Mouse (Mus musculus): Measurements from ENCODE around the gene Ttn. TPM values are rescaled to one million over a fixed set of nuclear protein-coding genes. Genes with fewer than 3 reads are reported as not detected.
"Not testable (repeated sequence)": the region's sequence is repeated elsewhere in the genome, so short reads cannot be mapped to it uniquely, and the experiment has no call there.

Ttn gene
- 0.10 and 0.13 TPM in 2 replicates for total RNA-seq (2017)

DNA sequence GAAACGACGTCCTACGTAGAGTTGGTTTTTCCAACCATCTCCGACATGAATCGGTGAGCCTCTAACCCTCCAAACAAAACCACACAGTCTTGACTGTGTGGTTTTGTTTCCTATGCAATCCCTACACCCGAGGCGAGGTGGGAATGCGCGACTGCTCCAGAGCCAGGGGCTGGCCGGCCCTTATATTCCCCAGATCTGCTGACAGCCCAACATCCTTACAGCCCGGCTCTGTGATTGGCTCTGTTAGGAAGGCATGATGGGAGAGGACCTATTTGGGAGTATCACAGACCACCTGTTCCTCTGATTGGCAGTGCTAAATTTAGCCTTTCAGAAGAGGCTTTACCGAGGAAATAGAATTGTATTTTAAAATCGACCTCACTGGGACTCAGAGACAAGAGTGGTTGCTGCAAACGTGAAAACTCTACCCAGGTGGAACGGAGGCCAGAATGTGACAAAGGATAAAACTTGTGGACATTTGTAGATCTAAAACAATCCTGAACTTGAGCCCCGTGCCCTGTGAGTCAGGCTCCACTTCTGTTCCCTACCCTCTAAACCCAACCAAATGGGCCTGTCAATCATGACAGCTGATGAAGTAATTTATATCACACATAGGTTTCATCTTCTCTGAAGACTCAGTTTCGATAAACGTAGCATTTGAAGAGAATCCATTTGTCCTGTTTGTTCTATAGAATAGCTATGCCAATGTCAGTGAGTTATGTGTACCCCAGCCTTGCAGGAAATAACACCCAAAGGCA, at the start of gene Ttn:
Gene Ttn, minus strand, starts transcription at position 157 of the 755 bp plus-strand sequence.
- ATAC-seq (replicated peaks in 1 of 2; ENCODE audit: insufficient read depth in 1 of 2, low FRiP score in 2 of 2, low TSS enrichment in 1 of 2, low read depth in 1 of 2, poor library complexity in 2 of 2, severe bottlenecking in 2 of 2) = no peak

DNA sequence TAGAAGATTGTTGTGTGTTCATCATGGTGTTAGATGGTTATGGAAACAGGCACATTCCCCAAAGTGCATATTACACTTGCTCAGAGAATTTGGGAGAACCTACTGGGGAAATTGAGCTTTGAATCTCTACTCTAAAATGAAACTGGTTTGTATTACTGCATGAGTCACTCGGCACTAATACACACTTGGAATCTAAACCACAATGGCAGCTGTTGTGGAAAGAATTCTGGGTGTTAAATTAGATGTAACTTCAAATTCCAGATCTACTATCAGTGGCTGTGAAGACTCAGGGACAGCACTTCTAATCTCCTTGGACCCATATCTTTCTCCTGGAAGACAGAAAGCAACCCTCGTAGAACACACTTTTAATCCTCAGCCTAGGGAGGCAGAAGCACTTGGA, 38.3 kb upstream of the Ttn start:
- no peak for ATAC-seq (replicated peaks in 1 of 2; ENCODE audit: insufficient read depth in 1 of 2, low FRiP score in 2 of 2, low TSS enrichment in 1 of 2, low read depth in 1 of 2, poor library complexity in 2 of 2, severe bottlenecking in 2 of 2)

DNA sequence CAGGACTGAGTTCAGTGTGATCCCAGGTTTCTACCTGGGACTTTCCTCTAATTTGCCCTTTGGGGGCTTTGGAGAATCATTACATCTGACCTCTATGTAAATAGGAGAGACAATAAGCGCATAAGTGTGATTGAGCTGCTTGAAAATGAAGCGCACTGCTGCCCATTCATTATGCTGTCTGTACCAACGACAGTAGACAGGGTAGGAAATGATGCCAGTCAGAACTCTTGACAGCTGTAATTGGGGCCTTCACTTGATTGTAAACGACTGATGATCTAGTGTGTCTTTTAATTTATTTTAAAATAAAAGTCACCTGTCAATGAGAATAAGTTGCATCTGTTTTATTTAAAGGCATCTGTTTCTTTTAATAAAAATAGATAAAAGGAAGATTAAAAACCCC, 35.4 kb upstream of the Ttn start:
- no peak for ATAC-seq (replicated peaks in 1 of 2; ENCODE audit: insufficient read depth in 1 of 2, low FRiP score in 2 of 2, low TSS enrichment in 1 of 2, low read depth in 1 of 2, poor library complexity in 2 of 2, severe bottlenecking in 2 of 2)

DNA sequence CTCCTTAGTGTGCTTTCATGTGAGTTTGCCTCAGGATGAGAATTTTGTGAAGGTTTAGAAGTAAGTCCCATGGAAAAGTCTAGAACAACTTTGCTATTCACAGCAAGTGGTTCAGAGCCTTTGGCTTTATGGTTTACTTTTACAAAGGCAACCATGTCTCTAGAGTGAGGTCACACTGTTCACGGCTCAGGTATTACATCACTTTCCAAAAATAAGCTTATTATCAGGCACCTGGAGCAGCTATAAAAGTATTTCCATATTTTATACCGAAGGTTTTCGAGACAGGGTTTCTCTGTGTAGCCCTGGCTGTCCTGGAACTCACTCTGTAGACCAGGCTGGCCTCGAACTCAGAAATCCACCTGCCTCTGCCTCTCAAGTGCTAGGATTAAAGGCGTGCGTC, 31.1 kb upstream of the Ttn start:
- ATAC-seq (replicated peaks in 1 of 2; ENCODE audit: insufficient read depth in 1 of 2, low FRiP score in 2 of 2, low TSS enrichment in 1 of 2, low read depth in 1 of 2, poor library complexity in 2 of 2, severe bottlenecking in 2 of 2) = not testable (repeated sequence)

DNA sequence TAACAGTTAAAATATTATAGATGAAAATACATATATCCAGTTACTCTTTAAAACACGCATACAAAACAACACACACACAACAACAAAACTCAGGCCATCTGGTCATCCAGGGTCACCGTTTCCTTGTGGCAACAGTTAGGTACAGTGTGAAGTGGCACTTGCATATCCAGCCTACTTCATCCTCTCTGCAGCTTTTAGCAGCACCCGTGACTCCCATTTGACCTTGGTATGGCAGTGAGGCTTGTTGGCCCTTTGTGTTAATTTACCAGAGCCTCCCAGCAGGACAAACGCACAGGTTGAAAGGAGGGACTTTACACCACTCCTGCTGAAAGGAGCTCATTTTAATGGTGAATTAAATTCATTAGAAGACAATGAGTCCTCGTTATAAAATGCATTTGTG, 29.6 kb upstream of the Ttn start:
- no peak for ATAC-seq (replicated peaks in 1 of 2; ENCODE audit: insufficient read depth in 1 of 2, low FRiP score in 2 of 2, low TSS enrichment in 1 of 2, low read depth in 1 of 2, poor library complexity in 2 of 2, severe bottlenecking in 2 of 2)

DNA sequence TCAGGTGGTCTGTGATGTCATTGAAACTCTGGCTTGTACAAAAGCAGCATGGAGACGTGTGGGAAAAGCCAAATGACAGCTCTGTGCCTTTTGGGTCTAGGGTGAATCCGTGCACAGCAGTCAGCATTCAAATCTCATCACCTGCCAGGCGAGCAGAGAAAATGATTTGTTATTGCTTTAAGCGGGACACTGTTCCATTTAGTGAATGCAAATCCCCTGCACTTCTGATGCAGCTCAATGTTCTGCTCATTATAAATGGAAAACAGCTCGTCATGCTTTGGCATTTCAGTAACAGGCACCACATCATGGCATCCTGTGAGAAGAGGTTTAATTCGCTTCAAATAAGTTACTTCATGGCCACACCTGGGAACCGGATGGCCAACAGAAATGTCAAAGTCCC, 24.7 kb upstream of the Ttn start:
- no peak for ATAC-seq (replicated peaks in 1 of 2; ENCODE audit: insufficient read depth in 1 of 2, low FRiP score in 2 of 2, low TSS enrichment in 1 of 2, low read depth in 1 of 2, poor library complexity in 2 of 2, severe bottlenecking in 2 of 2)

DNA sequence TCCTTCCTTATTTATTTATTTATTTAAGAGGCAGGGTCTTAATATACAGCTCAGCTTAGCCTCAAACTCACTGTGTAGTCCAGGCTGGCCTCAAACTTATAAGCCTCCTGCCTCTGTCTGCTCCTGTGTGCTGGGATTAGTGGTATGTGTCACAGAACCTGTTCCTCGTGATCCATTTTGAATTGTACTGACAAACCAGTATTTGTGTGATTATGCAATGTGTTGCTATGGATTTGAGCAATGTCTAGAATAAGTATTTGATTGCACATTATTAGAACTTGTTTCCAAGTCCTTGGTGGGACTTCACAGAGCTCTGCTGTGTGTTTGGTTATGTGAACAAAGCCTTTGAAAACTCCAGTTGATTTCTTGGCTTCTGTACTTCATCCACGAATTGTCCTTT, 20.8 kb upstream of the Ttn start:
- no peak for ATAC-seq (replicated peaks in 1 of 2; ENCODE audit: insufficient read depth in 1 of 2, low FRiP score in 2 of 2, low TSS enrichment in 1 of 2, low read depth in 1 of 2, poor library complexity in 2 of 2, severe bottlenecking in 2 of 2)

DNA sequence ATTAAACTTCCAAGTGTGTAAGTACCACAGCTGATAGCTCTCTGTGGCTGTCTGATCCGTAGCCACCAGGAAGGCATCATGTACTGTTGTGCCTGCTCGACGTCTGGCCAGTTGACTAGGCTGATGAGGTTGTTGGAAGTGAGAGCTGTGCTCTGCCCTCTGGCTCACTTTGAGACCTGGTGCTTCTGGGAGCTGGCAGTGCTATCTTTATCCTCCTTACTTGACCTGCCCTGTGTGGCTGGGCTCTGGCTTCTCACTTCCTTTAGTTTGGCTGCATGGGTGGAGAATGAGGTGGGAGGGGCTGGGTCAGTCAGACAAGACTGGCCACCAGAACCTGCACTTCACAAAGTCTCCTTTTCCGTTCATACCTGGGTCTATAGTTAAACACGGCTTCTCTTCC, 16.0 kb upstream of the Ttn start:
- ATAC-seq (replicated peaks in 1 of 2; ENCODE audit: insufficient read depth in 1 of 2, low FRiP score in 2 of 2, low TSS enrichment in 1 of 2, low read depth in 1 of 2, poor library complexity in 2 of 2, severe bottlenecking in 2 of 2) = no peak; a peak in 1 of 4 replicates

DNA sequence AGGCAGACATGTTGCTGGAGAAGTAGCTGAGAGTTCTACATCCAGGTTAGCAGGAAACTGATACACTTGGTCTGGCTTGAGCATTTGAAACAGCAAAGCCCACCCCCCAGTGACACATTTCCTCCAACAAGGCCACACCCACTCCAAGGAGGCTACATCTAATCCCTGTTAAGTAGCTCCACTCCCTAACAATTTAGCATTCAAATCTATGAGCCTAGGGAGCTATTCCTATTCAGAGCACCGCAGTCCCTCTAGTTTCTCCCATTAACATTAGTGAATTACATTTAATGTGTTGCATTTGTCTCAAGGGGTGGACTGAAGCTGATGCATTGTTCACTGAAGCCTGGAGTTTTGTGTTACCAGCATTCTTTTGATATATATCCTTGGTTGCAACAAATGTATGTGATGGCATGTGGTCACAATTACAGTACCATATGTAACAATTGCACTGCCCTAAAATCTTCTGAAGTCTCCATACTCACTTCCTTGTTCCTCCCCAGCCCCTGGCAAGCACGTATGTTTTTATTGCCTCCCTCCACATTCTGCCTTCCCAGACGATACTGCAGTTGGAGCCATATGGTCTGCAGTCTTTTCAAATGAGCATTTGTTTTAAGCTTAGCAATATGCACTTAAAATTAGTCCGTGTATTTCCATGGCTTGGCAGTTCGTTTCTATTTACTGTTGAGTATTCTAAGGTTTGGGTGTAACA, 10.3 kb upstream of the Ttn start:
- no peak for ATAC-seq (replicated peaks in 1 of 2; ENCODE audit: insufficient read depth in 1 of 2, low FRiP score in 2 of 2, low TSS enrichment in 1 of 2, low read depth in 1 of 2, poor library complexity in 2 of 2, severe bottlenecking in 2 of 2)

DNA sequence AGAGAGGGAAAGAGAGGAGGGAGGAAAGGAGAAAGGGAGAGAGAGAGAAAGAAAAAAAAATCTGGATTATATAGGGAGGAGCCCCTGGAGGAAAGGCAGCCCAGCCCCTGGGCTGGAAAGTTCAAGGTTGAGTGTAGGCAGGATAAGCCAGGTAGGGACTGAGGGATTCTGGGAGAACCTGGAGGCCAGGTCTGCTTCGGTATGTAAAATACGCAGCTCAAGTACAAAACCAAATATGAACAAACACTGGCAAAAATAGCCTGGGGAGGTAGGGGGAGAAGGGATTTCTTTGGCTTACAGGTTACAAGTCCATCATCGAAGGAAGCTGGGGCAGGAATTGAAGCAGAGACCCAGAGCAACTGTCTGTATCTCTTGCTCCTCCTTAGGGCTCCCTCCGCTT, 5.0 kb upstream of the Ttn start:
- no peak for ATAC-seq (replicated peaks in 1 of 2; ENCODE audit: insufficient read depth in 1 of 2, low FRiP score in 2 of 2, low TSS enrichment in 1 of 2, low read depth in 1 of 2, poor library complexity in 2 of 2, severe bottlenecking in 2 of 2)

DNA sequence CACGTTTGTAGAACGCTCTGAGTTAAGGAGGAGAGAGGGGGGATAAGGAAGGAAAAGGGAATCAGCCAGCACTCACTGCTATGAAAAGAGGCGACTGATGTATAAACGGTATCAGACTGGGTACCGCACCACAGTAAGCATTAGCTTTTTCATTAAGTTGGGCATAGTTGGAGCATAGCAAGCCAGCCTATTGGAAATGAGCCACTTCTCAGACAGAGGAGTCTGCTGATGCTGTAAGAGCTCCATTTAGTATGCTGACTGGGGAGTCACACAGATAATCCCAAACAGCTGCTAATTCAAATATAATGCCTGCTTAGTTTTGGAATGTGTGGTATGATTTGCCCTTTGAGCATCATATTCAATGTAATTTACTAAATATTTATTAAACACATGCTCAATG, 2.0 kb upstream of the Ttn start:
- ATAC-seq (replicated peaks in 1 of 2; ENCODE audit: insufficient read depth in 1 of 2, low FRiP score in 2 of 2, low TSS enrichment in 1 of 2, low read depth in 1 of 2, poor library complexity in 2 of 2, severe bottlenecking in 2 of 2) = no peak

DNA sequence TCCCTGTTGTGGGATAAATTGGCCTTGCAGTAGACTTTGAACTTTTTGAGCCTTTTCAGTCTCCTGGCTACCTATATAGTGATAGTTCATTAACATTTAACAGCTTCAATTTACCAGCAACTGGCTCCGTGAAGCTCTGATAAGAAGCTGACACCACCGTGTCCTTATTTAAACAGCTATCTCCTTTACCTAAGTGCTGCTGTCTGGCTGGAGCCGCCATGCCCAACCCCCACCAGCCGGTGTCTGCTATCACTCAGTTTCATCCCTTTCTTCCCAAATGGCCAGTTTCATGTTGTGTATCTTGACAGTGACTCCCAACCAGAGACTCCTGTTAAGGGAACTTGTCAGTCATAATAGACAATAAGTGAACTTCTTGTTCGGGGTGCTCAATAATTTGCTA, 1.3 kb upstream of the Ttn start:
- no peak for ATAC-seq (replicated peaks in 1 of 2; ENCODE audit: insufficient read depth in 1 of 2, low FRiP score in 2 of 2, low TSS enrichment in 1 of 2, low read depth in 1 of 2, poor library complexity in 2 of 2, severe bottlenecking in 2 of 2)

DNA sequence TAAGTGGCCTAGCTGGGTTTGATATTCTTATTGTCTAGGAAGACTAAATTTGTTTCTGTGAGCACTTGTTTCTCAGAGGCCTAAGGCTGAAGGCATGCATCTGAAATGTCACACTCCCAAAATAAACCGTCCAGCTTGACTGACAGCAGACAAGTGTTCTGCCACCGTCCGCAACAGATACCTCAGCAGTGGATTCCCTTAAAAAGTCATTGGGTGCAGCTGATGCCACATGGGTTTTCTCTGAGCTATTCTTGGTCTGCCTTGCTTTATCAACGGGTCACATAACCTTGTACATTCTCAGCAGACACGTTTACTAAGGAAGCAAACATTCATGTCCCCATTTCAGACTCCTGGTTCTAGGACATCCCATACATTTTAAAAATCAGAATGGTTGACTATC, 630 bp downstream of the Ttn start:
- no peak for ATAC-seq (replicated peaks in 1 of 2; ENCODE audit: insufficient read depth in 1 of 2, low FRiP score in 2 of 2, low TSS enrichment in 1 of 2, low read depth in 1 of 2, poor library complexity in 2 of 2, severe bottlenecking in 2 of 2)

DNA sequence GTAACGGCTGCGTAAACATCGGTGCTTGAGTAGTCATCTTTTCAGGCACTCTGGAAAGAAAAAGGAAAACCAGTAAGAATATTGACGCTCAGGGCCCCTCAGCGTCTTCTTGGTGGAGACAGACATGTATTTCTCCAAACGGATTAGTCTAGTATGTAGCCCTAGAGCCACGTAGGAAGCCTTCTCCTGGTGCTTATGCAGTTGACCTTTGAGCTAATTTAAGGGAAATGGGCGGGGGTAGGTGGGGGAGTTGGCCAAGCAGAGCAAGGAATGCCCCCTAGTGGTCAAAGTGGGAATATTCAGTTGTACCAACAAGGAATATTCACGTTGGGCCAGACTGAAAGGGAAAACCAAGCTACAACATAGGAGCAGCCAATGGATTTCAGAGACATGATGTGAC, 2.2 kb downstream of the Ttn start:
- peak; percentile 91 to 94 for ATAC-seq (replicated peaks in 1 of 2; ENCODE audit: insufficient read depth in 1 of 2, low FRiP score in 2 of 2, low TSS enrichment in 1 of 2, low read depth in 1 of 2, poor library complexity in 2 of 2, severe bottlenecking in 2 of 2)

DNA sequence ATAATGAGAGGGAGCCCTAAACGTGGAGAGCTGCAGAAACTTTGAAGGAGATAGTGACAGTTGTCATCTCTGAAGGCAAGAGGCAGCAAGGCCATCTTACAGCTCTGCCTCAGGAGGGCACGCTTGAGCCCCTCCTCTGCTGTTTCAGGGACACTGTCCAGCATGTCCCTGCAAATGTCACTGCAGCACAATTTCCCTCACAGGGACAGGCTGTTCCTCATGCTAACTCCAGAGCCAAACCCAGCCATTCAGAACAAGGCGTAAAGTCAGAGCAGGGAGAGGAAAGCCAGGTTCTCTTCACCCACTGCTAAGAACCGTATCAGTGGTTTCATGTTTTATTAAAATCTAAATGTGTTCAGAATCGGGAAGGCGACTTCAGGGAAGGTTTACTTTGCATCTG, 4.7 kb downstream of the Ttn start:
- no peak for ATAC-seq (replicated peaks in 1 of 2; ENCODE audit: insufficient read depth in 1 of 2, low FRiP score in 2 of 2, low TSS enrichment in 1 of 2, low read depth in 1 of 2, poor library complexity in 2 of 2, severe bottlenecking in 2 of 2)

DNA sequence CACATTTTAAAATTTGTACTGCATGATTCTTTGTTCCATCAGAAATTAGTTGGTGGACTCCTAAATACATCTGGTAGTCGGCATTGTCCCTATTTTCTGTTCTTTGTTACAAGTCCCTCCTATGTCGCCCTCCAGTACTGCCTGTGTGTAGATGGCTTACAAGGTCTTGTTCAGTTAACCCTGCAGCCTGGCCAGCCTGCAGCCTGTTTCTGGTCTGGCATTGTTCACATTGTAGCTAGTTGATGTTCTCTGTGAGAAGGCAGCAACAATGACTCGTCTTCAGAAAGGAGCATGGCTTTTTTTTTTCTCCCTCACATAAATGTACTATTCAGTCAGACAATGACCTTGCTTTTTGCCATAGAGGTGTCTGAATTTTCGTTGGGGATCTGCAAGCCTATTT, 10.3 kb downstream of the Ttn start:
- ATAC-seq (replicated peaks in 1 of 2; ENCODE audit: insufficient read depth in 1 of 2, low FRiP score in 2 of 2, low TSS enrichment in 1 of 2, low read depth in 1 of 2, poor library complexity in 2 of 2, severe bottlenecking in 2 of 2) = no peak

DNA sequence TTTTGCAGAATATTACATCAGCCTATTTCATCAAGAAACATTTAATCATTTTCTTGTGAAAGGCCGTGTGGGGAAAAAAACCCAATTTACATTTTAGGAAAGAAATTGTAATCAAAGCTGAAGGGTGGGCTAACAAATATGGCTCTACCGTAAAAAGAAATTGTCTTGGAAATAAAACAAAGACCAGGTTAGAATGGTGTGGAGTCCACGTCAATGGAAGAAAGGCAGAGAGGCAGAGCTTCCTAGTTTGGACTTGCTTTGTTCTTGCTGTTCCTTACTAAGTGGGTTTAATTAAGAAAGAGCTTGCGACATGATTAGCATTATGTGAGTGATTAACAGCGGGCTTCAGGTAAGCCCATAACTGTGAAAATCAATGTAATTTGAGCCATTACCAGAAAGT, 11.3 kb downstream of the Ttn start:
- no peak for ATAC-seq (replicated peaks in 1 of 2; ENCODE audit: insufficient read depth in 1 of 2, low FRiP score in 2 of 2, low TSS enrichment in 1 of 2, low read depth in 1 of 2, poor library complexity in 2 of 2, severe bottlenecking in 2 of 2)

DNA sequence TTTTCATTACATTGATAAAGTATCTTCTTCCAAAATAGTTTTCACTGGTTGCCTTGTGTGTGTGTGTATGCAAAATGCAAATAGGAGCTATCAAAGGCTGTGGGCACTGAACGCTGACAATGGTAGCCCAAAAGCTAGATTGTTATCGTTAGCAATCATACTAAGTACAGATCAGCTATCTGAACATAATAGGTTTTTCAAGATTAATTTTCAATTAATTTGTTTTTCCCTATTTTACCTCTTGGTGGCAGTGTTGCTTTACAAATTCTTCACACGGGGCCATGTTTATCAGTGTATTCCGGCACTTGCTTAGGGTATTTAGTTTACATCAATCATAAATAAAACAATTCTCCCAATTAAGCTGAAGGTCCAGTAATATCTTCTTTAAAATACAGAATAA, 11.7 kb downstream of the Ttn start:
- 0 out of 4 replicates have a peak, but pooled peaks have one; percentile 24 to 25 for ATAC-seq (replicated peaks in 1 of 2; ENCODE audit: insufficient read depth in 1 of 2, low FRiP score in 2 of 2, low TSS enrichment in 1 of 2, low read depth in 1 of 2, poor library complexity in 2 of 2, severe bottlenecking in 2 of 2)

DNA sequence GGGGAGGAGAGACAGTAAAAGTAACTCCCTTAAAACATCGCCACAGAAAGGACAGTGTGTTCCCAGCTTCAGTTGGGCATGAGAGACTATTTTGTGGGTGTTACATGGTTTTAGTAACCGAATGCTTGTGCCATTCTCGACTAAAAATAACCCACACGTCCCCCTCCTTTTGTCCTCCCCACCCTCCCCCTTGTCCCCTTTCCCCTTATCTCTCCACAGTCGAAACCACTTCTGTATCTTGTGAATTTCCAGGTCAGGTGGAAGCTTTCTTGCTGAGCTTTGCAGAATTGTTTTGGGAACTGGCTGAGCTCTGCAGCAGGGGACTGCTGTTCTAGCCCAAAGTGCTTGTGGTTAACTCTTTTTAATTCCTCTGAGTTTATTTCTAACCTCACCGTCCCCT, 12.1 kb downstream of the Ttn start:
- peak in 1 of 2 experiments; percentile 33; a peak in 1 of 4 replicates for ATAC-seq (replicated peaks in 1 of 2; ENCODE audit: insufficient read depth in 1 of 2, low FRiP score in 2 of 2, low TSS enrichment in 1 of 2, low read depth in 1 of 2, poor library complexity in 2 of 2, severe bottlenecking in 2 of 2)
